Mouse (Mus musculus) R1 (cell line): ENCODE data around the gene Idi1.
"Not testable (repeated sequence)": the region's sequence is repeated elsewhere in the genome, so short reads cannot be mapped to it uniquely, and the experiment has no call there.

ENCODE experiments used
- DNase-seq: peaks from one replicate; pipeline ENCODE4 v3.0.0-alpha.2; 2018; ENCODE audit warnings: low read depth, low spot score

The Idi1 gene

GRCm38 (mm10) chr13:8886185-8886560, 872 bp downstream of the Idi1 start:
- DNase-seq, result no peak

GRCm38 (mm10) chr13:8888603-8889002, 3.3 kb downstream of the Idi1 start:
- peak; percentile 83 for DNase-seq

- DNase-seq, result not testable (repeated sequence)
These were observed 20.7 kb downstream of the Idi1 start for GRCm38 (mm10) chr13:8905986-8906385.

- not testable (repeated sequence) for DNase-seq
These were observed 28.6 kb downstream of the Idi1 start for GRCm38 (mm10) chr13:8913890-8914289.

- DNase-seq, result peak; percentile 31
These were observed 48.2 kb downstream of the Idi1 start for GRCm38 (mm10) chr13:8933499-8933898.

GRCm38 (mm10) chr13:8937611-8938140, 52.4 kb downstream of the Idi1 start:
- peak; percentile 62 for DNase-seq

- DNase-seq, result not testable (repeated sequence)
These were observed 55.8 kb downstream of the Idi1 start for GRCm38 (mm10) chr13:8941110-8941509.

GRCm38 (mm10) chr13:8941701-8942100, 56.4 kb downstream of the Idi1 start:
- not testable (repeated sequence) for DNase-seq
